Mouse (Mus musculus): ENCODE measurements around the gene Zscan10. TPM values are rescaled to one million over a fixed set of nuclear protein-coding genes. Genes with fewer than 3 reads are reported as not detected.

Gene Zscan10
- polyA plus RNA-seq (2016; fragmentation: Nextera tagmentation; extraction: Ambion mirVana) = 0.32 TPM in 1 of 2 replicates, not detected in the other

DNA sequence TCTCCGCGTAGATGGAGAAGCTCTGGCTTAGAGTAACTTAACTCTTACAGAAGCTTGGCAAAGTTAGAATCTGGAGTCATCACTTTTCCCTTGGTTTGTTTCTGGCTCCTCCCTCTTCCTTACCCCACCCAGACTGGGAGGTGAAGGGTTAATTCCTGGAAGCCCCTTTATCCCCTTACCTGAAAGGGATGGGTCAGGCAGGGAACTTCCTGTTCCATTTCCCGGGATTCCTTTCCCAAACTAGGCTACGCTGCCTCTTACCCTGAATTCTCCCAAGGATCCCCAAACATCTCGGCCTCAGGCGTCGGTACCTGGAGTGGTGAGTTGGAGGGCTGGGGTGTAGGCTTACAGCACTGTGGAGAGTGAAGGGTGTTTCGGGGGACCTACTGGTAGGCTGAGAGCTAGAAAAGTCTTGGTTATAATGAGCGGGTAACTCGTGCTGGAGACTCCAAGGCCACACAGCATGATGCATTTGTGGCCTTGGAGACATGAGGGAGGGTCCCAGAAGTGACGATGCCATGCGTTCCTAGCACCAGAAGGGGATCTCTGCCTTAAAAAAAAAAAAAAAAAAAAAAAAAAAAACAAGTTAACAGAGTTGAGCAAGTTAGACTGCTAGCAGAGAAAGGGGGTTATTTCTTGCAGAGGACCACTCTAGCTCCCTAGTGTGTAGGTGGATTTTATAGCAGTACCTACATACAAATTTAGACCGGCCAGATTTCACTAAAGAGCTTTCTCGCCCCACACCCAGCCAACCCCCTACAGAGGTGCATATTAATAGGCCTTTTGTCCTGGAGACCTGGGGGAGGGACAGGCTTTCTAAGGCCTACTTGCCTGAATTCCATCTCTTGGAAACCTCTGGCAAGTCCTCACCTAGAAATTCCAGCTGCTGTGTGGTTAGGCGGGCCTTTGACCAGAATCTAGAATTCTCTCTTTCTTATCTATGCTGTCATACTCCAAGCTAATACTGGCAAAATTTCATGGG is at the start of gene Zscan10:
Zscan10 (plus strand) TSS at position 216 of the 982 bp plus-strand sequence.
- H3K9ac ChIP-seq = 0 out of 2 replicates have a peak within 1 kb of the TSS, but pooled peaks have one; percentile 40
- H3K36me3 ChIP-seq = no peaks in the 10 kb centered on the region
- H3K27ac ChIP-seq = no peak within 1 kb of the TSS
- H3K4me3 ChIP-seq = no peak within 1 kb of the TSS
- H3K27me3 ChIP-seq (replicated peaks) = no peaks in the 10 kb centered on the region
- H3K9me3 ChIP-seq = no peaks in the 10 kb centered on the region
- WGBS = 32% methylated on average over 15 of the region's 15 CpGs
- H3K4me1 ChIP-seq = peaks cover 13% of the 10 kb centered on the region
- no peak for ATAC-seq (ENCODE audit: low FRiP score, low read depth)
- peak within 1 kb of the TSS; percentile 65 for H3K4me2 ChIP-seq (replicated peaks)

DNA sequence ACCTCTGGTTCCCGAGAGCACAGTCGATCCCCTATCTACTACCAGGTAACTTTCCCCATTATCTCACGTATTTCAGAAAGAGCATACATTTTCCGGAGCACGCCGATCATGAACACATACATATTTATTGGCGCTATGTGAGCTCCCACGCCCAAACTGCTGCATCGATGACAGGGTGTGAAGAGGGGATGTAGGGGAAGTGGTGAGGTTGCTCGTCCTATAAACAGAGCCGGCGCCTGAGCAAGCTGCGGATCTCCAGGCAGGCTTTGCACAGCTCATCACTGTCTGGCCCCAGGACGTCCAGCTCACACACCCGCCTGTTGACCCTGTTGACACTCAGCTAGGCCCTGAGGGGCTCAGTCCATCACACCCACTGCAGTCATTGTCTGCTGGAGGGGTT is 49.8 kb upstream of the Zscan10 start:
- Histone ChIP-seq H3K4me2 (replicated peaks) (peak overlapping the region; percentile 74), H3K9ac (peak overlapping the region; percentile 49), H3K4me1 (peaks cover 3% of the 10 kb centered on the region), H3K9me3 (no peaks in the 10 kb centered on the region), H3K27me3 (replicated peaks) (no peaks in the 10 kb centered on the region), H3K36me3 (peaks cover 9% of the 10 kb centered on the region), H3K27ac (0 out of 2 replicates have a peak overlapping the region, but pooled peaks have one; percentile 10), H3K4me3 (peak overlapping the region; percentile 54)
- ATAC-seq (ENCODE audit: low FRiP score, low read depth) = 0 out of 2 replicates have a peak, but pooled peaks have one; percentile 10
- under 1% methylated on average over 15 of the region's 15 CpGs for WGBS

DNA sequence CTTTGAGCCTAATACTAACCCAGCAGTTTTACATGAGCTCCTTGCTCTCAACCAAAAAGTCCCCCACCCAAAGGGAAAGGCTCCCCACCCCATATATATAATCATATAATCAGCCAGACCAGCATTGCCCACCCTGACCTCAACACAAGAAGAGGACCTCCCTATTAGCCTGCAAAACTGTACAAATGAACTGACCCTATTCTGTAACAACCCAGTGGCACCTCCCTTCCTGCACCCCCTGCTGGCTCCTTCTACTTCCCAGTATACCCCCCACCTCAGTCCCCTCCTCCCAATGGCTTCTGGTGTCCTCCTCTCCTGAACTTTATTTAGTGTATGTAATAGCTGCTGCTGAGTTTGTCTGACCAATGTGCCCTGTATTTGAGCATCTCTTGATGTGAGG is 49.2 kb upstream of the Zscan10 start:
- peak overlapping the region; percentile 49 for H3K9ac ChIP-seq
- no peak for ATAC-seq (ENCODE audit: low FRiP score, low read depth)
- no peak overlapping the region for H3K27ac ChIP-seq
- H3K4me2 ChIP-seq (replicated peaks) = peak overlapping the region; percentile 74
- no peaks in the 10 kb centered on the region for H3K27me3 ChIP-seq (replicated peaks)
- no peaks in the 10 kb centered on the region for H3K9me3 ChIP-seq
- H3K36me3 ChIP-seq = peaks cover 15% of the 10 kb centered on the region
- H3K4me3 ChIP-seq = peak overlapping the region; percentile 54
- peaks cover 3% of the 10 kb centered on the region for H3K4me1 ChIP-seq

DNA sequence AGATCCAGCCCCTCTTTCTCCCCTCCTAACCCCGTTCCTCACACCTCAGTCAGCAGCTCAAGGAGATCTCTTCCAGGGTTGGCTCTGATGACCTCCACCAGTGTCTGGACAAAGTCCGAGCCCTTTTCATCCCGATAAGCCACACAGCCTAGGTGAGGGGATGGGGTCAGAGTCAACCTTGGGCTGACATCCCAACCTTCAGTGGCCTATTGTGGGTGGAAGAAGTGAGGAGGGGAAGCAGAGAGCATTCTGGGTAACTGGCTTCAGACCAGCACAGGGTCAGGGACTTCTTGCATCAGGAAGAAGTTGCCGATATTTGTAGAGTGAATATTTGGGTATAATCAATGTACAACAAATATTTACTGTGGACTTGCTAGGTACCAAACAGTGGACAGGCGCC is 48.7 kb upstream of the Zscan10 start:
- ATAC-seq (ENCODE audit: low FRiP score, low read depth) = no peak
- 63% methylated on average over 5 of the region's 5 CpGs for WGBS
- Histone ChIP-seq H3K27me3 (replicated peaks) (no peaks in the 10 kb centered on the region), H3K4me2 (replicated peaks) (no peak overlapping the region), H3K4me1 (peaks cover 3% of the 10 kb centered on the region), H3K4me3 (no peak overlapping the region), H3K27ac (no peak overlapping the region), H3K9ac (no peak overlapping the region), H3K9me3 (no peaks in the 10 kb centered on the region), H3K36me3 (peaks cover 20% of the 10 kb centered on the region)

DNA sequence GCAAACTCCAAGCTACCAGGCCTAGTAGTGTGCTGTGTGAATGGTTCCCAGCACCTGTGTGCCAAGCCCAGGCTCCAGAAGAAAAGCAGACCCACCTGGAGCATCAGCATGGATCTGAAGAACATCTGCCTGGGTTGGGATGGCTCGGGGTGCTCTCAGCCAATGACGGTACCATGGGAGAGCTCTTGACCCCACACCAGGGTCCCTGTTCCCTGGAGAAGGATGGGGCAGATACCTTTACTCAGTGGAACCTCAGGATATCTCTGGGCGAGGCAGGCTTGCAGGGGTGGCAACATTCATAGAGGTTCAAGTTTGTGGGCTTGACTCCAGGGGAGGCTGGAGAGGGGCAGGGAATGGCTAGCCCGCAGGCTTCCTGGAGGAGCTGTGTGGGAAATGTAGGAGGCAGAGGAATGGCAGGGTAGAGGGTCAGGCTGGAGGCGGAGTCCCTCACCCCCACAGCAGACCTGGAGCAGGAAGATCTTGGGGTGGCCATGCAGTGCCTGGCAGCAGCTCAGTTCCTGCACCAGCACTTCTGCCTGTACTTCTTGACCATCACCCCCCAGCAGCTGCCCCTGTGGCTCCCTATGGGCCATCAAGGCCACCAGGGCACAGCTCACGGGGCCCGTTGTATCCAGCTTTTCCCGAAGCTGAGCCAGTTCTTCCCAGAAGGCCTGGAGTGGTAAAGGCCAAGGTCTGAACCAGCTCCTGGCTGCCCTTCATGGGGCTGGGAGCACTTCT is 47.6 kb upstream of the Zscan10 start:
- no peaks in the 10 kb centered on the region for H3K27me3 ChIP-seq (replicated peaks)
- no peak overlapping the region for H3K9ac ChIP-seq
- H3K27ac ChIP-seq = no peak overlapping the region
- peaks cover 31% of the 10 kb centered on the region for H3K36me3 ChIP-seq
- no peaks in the 10 kb centered on the region for H3K9me3 ChIP-seq
- no peak overlapping the region for H3K4me3 ChIP-seq
- WGBS = 84% methylated on average over 8 of the region's 8 CpGs
- no peak for ATAC-seq (ENCODE audit: low FRiP score, low read depth)
- H3K4me2 ChIP-seq (replicated peaks) = no peak overlapping the region
- H3K4me1 ChIP-seq = peaks cover 3% of the 10 kb centered on the region

DNA sequence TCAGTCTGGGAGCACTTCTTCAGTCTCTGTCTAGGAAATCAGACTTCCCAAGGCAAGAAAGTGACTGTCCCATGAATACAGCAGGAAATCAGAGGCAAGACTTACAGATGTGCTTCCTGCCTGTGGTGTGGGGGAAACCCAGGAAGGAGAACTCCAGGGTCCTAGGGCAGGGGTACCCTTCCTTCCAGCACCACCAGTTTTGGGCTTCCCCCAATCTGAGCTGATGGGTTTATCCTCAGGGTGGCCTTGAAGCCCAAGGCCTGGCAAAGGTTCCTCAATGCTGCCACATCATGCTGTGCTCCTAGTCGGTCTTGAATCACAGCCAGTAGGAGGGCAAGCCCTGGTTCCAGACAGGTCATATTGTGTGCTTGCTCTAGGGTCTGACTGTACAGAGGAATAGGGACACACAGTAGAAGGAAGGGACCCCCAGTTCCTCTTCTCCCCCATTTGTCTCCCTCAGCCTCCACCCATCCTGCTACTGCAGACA is 47.0 kb upstream of the Zscan10 start:
- Histone ChIP-seq H3K36me3 (peaks cover 37% of the 10 kb centered on the region), H3K27me3 (replicated peaks) (no peaks in the 10 kb centered on the region), H3K27ac (no peak overlapping the region), H3K4me2 (replicated peaks) (no peak overlapping the region), H3K9me3 (no peaks in the 10 kb centered on the region), H3K9ac (no peak overlapping the region; the same call in 1 of the 2 replicates), H3K4me3 (no peak overlapping the region), H3K4me1 (peaks cover 3% of the 10 kb centered on the region)
- WGBS = 57% methylated on average over 1 of the region's 1 CpGs
- no peak for ATAC-seq (ENCODE audit: low FRiP score, low read depth)

DNA sequence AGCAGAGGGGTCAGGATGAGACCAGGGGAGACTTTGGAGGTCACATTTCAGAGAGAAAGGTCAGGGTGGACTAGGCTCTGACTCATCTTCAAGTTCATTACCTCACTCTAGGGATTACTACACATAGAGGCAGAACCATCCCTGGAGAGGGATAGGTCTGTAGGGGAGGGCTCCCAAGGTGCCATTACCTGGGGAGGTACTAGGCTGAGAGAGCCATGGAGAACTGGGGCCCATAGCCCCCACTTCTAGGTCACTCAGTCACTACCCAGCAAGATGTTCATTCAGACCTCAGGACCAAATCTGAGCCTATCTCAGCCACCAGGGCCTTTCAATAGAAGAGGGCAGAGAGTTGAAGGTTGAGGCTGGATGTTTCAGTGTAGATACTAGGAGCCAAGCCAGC is 46.3 kb upstream of the Zscan10 start:
- H3K36me3 ChIP-seq = peaks cover 44% of the 10 kb centered on the region
- H3K4me1 ChIP-seq = peaks cover 3% of the 10 kb centered on the region

DNA sequence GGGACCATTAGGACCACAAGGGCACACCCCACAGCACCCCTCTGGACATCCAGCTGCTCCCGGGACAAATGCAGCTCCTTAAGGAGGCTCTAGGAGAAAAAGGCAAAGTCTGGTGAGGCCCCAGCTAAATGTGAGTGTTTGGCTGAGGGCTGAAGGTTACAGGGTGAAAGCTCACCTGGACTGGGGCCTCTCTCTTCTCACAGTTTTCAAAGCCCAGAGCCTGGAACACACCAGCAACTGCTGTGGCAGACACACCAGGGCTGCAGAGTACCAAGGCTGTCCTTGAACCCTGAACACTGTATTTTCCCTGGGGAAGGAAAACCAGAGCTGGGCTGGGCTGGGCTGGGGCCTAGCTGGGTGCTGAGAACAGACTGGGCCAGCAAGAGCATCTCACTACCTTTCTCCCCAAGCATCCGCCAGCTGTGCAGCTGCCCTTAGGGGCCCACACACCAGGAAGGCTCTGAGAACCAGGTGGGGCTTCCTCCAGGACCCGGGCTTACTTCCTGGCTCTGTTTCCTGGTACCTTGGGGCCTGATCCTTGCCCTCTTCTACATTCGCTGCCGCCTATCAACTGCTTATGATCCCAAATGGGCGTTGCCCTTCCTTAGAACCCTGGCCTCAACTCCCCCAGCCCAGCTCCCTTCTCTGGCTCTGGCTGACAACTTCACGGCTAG is 45.3 kb upstream of the Zscan10 start:
- ATAC-seq (ENCODE audit: low FRiP score, low read depth) = no peak

More for the DNA sequence above, 46.3 kb upstream of the Zscan10 start:
- Histone ChIP-seq H3K27ac (no peak overlapping the region), H3K4me3 (no peak overlapping the region), H3K9me3 (no peaks in the 10 kb centered on the region), H3K9ac (no peak overlapping the region; the same call in 1 of the 2 replicates), H3K4me2 (replicated peaks) (no peak overlapping the region), H3K27me3 (replicated peaks) (no peaks in the 10 kb centered on the region)
- no peak for ATAC-seq (ENCODE audit: low FRiP score, low read depth)

DNA sequence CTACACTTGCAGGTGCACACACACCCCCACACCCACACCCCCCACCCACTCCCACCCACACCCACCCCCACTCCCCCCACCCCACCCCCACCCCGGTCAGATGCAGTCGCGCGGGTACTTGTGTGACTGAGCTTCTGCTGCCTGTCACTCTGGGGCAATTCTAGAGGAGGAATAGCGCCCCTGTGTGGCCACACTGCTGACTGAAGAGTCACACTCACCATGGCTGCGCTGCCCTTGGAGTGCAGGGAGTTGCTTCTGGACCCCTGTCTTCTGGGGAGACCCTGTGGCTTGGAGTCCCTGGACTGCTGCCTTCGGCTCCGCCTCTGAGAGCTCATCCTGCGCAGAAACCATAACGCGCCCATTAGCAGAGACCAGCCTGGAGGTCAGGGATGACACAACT is 40.9 kb upstream of the Zscan10 start:
- H3K36me3 ChIP-seq = peaks cover 66% of the 10 kb centered on the region
- WGBS = 55% methylated on average over 11 of the region's 11 CpGs

More for the DNA sequence above, 45.3 kb upstream of the Zscan10 start:
- Histone ChIP-seq H3K9ac (no peak overlapping the region), H3K27ac (no peak overlapping the region), H3K4me1 (peaks cover 3% of the 10 kb centered on the region), H3K9me3 (no peaks in the 10 kb centered on the region), H3K27me3 (replicated peaks) (no peaks in the 10 kb centered on the region), H3K36me3 (peaks cover 54% of the 10 kb centered on the region), H3K4me3 (no peak overlapping the region), H3K4me2 (replicated peaks) (no peak overlapping the region)
- 85% methylated on average over 7 of the region's 7 CpGs for WGBS

DNA sequence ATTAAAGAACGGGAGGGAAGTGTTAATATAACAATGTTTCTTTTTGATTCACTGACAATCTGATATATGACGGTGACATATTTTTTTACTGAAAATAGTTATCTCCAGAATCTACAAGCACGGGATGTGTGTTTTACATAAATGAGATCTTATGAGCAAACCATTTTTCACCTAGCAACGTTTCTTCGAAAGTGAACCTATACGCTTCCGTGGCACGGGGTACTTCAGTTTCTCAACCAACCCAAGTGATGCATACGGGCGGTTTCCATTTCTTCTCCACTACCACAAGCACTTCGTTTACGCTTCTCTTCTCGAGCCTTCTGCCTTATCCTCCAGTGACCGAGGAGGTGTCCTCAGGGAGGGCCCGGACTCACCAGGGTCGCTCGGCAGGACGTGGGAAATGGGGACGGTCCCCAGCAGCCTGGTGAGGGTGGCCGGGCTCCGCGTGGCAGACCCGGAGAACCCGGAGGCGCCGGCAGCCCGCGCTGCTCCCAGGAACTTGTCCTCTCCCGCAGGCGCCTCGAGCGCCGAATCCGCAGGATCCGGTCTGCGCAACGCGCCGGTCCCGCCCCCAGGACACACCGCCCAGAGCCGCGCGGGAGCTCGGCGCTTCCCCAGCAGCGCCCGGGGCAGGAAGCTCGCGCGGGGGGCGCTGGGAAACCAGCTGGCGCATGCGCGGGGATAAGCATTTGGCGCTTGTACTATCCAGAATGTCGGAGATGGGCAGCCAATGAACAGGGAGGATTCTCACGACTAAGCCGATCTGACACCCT is 36.9 kb upstream of the Zscan10 start, which contains the start of gene Zfp213:
Zfp213 (minus strand) TSS at position 644 of the 773 bp plus-strand sequence.
- ATAC-seq (ENCODE audit: low FRiP score, low read depth) = peak; percentile 95
- Histone ChIP-seq H3K27ac (peak within 1 kb of the TSS; percentile 76), H3K4me2 (replicated peaks) (peak within 1 kb of the TSS; percentile 63), H3K36me3 (peaks cover 28% of the 10 kb centered on the region), H3K9me3 (no peaks in the 10 kb centered on the region), H3K9ac (peak within 1 kb of the TSS; percentile 81), H3K4me1 (peaks cover 5% of the 10 kb centered on the region), H3K4me3 (peak within 1 kb of the TSS; percentile 76), H3K27me3 (replicated peaks) (no peaks in the 10 kb centered on the region)
- WGBS = under 1% methylated on average over 59 of the region's 59 CpGs

More for the DNA sequence above, 40.9 kb upstream of the Zscan10 start:
- peaks cover 2% of the 10 kb centered on the region for H3K4me1 ChIP-seq
- H3K27ac ChIP-seq = no peak overlapping the region
- H3K4me3 ChIP-seq = no peak overlapping the region
- no peak for ATAC-seq (ENCODE audit: low FRiP score, low read depth)
- H3K4me2 ChIP-seq (replicated peaks) = no peak overlapping the region
- H3K9me3 ChIP-seq = no peaks in the 10 kb centered on the region
- no peak overlapping the region for H3K9ac ChIP-seq
- H3K27me3 ChIP-seq (replicated peaks) = no peaks in the 10 kb centered on the region

DNA sequence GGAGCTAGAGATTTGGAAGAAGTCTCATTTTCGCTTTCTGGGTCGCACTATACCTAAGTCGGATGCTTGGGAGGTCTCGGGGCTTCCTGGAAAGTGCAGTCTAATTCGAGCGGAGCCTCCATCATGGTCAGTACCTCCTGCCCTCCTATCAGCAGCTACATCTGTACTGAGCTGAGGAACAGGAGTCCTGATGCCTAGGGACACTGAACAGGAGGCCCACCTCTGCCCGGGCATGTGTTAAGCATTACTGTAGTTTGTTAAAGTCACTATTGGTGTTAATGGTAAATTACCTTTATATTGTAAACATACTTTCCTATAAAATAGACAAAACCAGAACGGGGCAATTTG is 36.3 kb upstream of the Zscan10 start:
- ATAC-seq (ENCODE audit: low FRiP score, low read depth) = peak; percentile 85
- WGBS = 1% methylated on average over 8 of the region's 8 CpGs

More for the DNA sequence above, 36.3 kb upstream of the Zscan10 start:
- Histone ChIP-seq H3K27ac (no peak overlapping the region; the same call in 1 of the 2 replicates), H3K36me3 (peaks cover 22% of the 10 kb centered on the region), H3K9me3 (no peaks in the 10 kb centered on the region), H3K4me3 (peak overlapping the region; percentile 76), H3K4me2 (replicated peaks) (peak overlapping the region; percentile 63), H3K9ac (peak overlapping the region; percentile 81), H3K27me3 (replicated peaks) (no peaks in the 10 kb centered on the region), H3K4me1 (peaks cover 5% of the 10 kb centered on the region)
